Comparison of ENCODE assay signal across 12 mouse cellular contexts in the genomic region with DNA sequence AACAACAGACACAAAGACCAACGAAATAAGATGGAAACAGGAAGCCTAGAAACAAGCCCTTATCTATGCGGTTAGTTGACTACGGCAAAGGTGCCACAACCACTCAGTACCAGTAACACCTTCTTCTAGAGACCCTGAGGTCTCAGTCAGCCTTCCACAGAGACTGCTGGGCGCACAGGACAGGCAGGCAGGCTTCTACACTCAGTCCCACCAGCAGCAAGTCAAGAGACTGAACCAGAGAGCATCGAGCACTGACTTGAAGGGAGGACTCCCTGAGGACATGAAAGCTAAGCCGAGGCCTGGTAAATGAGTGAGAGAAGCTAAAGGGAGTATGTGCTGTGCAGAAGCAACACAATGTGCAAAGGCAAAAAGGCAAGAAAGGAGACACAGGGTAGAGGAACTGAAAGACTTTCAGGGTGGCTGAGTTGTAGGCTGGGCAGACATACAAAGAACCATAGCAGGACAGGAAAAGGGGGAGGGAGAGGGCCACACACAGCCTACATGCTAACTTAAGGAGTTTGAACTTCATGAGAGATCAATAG. TPM values are rescaled to one million over a fixed set of nuclear protein-coding genes. Genes with fewer than 3 reads are reported as not detected.
DNase-seq lines count a peak whose midpoint lies in the region; ATAC-seq and TF ChIP-seq lines count a peak whose summit lies in the region.
"Had no signal": no experiment of that assay in that cellular context is flagged by ENCODE, and none has a peak within 500 bp of the region (broad histone marks: within the 10 kb centered on the region; RNA-seq: fewer than 3 reads in every experiment).

No protein-coding gene starts in this region.

- no peaks in the 10 kb centered on the region for H3K27me3 ChIP-seq in liver, adult 2 months (ENCODE audit: control insufficient read depth, insufficient read depth, low read length)
- H3K27me3 ChIP-seq in megakaryocyte, embryonic 14.5 days (replicated peaks) = no peaks in the 10 kb centered on the region
- H3K27me3 ChIP-seq: embryonic facial prominence, embryonic 12.5 days; lung, embryonic 15.5 days had no signal

- DNase-seq in liver, adult 2 months (ENCODE audit: extremely low read depth, low read depth, low spot score) = no peak
- DNase-seq in liver = no peak
- DNase-seq in gastrocnemius, adult 8-10 months (ENCODE audit: low spot score in 2 of 2) = no peak
- DNase-seq in cerebellum, adult 11-12 months = no peak
- DNase-seq: adrenal gland, adult 8-10 months; heart, postnatal 14 days; kidney, adult 9 months had no signal

- 86% methylated on average over 6 of the region's 6 CpGs for WGBS in liver, adult 2 months

- H3K9me3 ChIP-seq in megakaryocyte, embryonic 14.5 days = no peaks in the 10 kb centered on the region
- H3K9me3 ChIP-seq: embryonic facial prominence, embryonic 12.5 days; lung, embryonic 15.5 days had no signal

- TF ChIP-seq CTCF in liver, adult 2 months (IDR thresholded peaks at IDR 0.05; ENCODE audit: low read depth, low read length) = no peak

- peaks cover 61% of the 10 kb centered on the region for H3K4me1 ChIP-seq in liver, adult 2 months (ENCODE audit: control insufficient read depth, insufficient read depth, low read length)
- H3K4me1 ChIP-seq in brown adipose tissue, adult 24 weeks (ENCODE audit: control insufficient read depth, insufficient read depth, insufficient read length, low read length) = peaks cover 39% of the 10 kb centered on the region
- peaks cover 90% of the 10 kb centered on the region for H3K4me1 ChIP-seq in megakaryocyte, embryonic 14.5 days
- H3K4me1 ChIP-seq: embryonic facial prominence, embryonic 12.5 days had no signal

- H3K27ac ChIP-seq in liver, adult 2 months (replicated peaks; ENCODE audit: insufficient read depth, low read depth, low read length) = peak overlapping the region; percentile 75
- H3K27ac ChIP-seq in brown adipose tissue, adult 24 weeks (replicated peaks; ENCODE audit: low read depth, low read length) = peak overlapping the region; percentile 19; the same call in 1 of the 2 replicates
- H3K27ac ChIP-seq: embryonic facial prominence, embryonic 12.5 days; lung, embryonic 15.5 days had no signal

- H3K36me3 ChIP-seq in liver, adult 2 months (ENCODE audit: control insufficient read depth, insufficient read depth, low read length) = peaks cover 10% of the 10 kb centered on the region
- peaks cover 83% of the 10 kb centered on the region for H3K36me3 ChIP-seq in megakaryocyte, embryonic 14.5 days (replicated peaks; ENCODE audit: low read length)

- peaks cover 43% of the 10 kb centered on the region; the same call in 1 of the 2 replicates for H3K79me2 ChIP-seq in liver, adult 2 months (ENCODE audit: control insufficient read depth, insufficient read depth, low read length)

- no peak overlapping the region for H3K9ac ChIP-seq in liver, adult 2 months (ENCODE audit: low read depth, low read length)
- H3K9ac ChIP-seq: embryonic facial prominence, embryonic 12.5 days; lung, embryonic 15.5 days had no signal

- no peak overlapping the region for H3K4me3 ChIP-seq in liver, adult 2 months (ENCODE audit: insufficient read depth, low read depth, low read length)
- no peak overlapping the region for H3K4me3 ChIP-seq in brown adipose tissue, adult 24 weeks (ENCODE audit: insufficient read depth, low read depth, low read length)
- H3K4me3 ChIP-seq in megakaryocyte, embryonic 14.5 days (replicated peaks) = peak overlapping the region; percentile 73
- H3K4me3 ChIP-seq: embryonic facial prominence, embryonic 12.5 days; lung, embryonic 15.5 days had no signal

- peak; percentile 83 for ATAC-seq in CD4-positive, CD25-positive, alpha-beta regulatory T cell, adult 4 months

- TF ChIP-seq POLR2A in liver, adult 2 months (IDR thresholded peaks at IDR 0.05; ENCODE audit: extremely low read depth, insufficient read depth, low read length) = no peak

RNA-seq across cellular contexts. Expression of gene Ranbp10, which starts 16.8 kb away (rescaled TPM):
- total RNA-seq in liver, adult 2 months (2014; rRNA removed) = 19.7 and 26.9 TPM in 2 replicates
- 37.1 and 38.0 TPM in 2 replicates for polyA plus RNA-seq in liver, adult 2 months (2012; rRNA removed)
- 1 to 10 TPM; 7.6 to 10.0 TPM for polyA plus RNA-seq in CD4-positive, CD25-positive, alpha-beta regulatory T cell, adult 4 months (2017; shearing (Covaris generic))
- 7.5 and 7.6 TPM in 2 replicates for polyA plus RNA-seq in brown adipose tissue, adult 24 weeks (2012; ENCODE audit: insufficient read depth, insufficient read length, missing spikeins)
- polyA plus RNA-seq in megakaryocyte, embryonic 14.5 days (2012; ENCODE audit: insufficient read depth, low replicate concordance) = 10.3 and 11.1 TPM in 2 replicates
- total RNA-seq in gastrocnemius, adult 8-10 months (2022) = 10 to 100 TPM; 19.3 to 25.2 (median 23.0) TPM

RNA-seq across cellular contexts. Expression of gene Tsnaxip1, which starts 17.2 kb away (rescaled TPM):
- total RNA-seq in liver, adult 2 months (2014; rRNA removed) = not detected in 2 replicates
- not detected in 2 replicates for polyA plus RNA-seq in liver, adult 2 months (2012; rRNA removed)
- under 1 TPM in 1 of 2 experiments, not detected in 1; 0.19 TPM for polyA plus RNA-seq in CD4-positive, CD25-positive, alpha-beta regulatory T cell, adult 4 months (2017; shearing (Covaris generic))
- polyA plus RNA-seq in brown adipose tissue, adult 24 weeks (2012; ENCODE audit: insufficient read depth, insufficient read length, missing spikeins) = not detected in 2 replicates
- not detected in 2 replicates for polyA plus RNA-seq in megakaryocyte, embryonic 14.5 days (2012; ENCODE audit: insufficient read depth, low replicate concordance)
- total RNA-seq in gastrocnemius, adult 8-10 months (2022) = not detected
- total RNA-seq: adrenal gland, adult 8-10 months had no signal

RNA-seq across cellular contexts. Expression of gene Cenpt, which starts 42.8 kb away (rescaled TPM):
- total RNA-seq in liver, adult 2 months (2014; rRNA removed) = 0.92 and 1.4 TPM in 2 replicates
- 1.9 and 2.1 TPM in 2 replicates for polyA plus RNA-seq in liver, adult 2 months (2012; rRNA removed)
- 10 to 100 TPM; 14.1 to 23.3 TPM for polyA plus RNA-seq in CD4-positive, CD25-positive, alpha-beta regulatory T cell, adult 4 months (2017; shearing (Covaris generic))
- 1.4 and 3.5 TPM in 2 replicates for polyA plus RNA-seq in brown adipose tissue, adult 24 weeks (2012; ENCODE audit: insufficient read depth, insufficient read length, missing spikeins)
- 22.5 and 23.5 TPM in 2 replicates for polyA plus RNA-seq in megakaryocyte, embryonic 14.5 days (2012; ENCODE audit: insufficient read depth, low replicate concordance)
- total RNA-seq in gastrocnemius, adult 8-10 months (2022) = 1 to 10 TPM in 1 of 4 experiments, under 1 TPM in 3; 0.31 to 1.4 (median 0.72) TPM

RNA-seq across cellular contexts. Expression of gene Thap11, which starts 44.6 kb away (rescaled TPM):
- 11.3 and 15.6 TPM in 2 replicates for total RNA-seq in liver, adult 2 months (2014; rRNA removed)
- 26.9 and 28.5 TPM in 2 replicates for polyA plus RNA-seq in liver, adult 2 months (2012; rRNA removed)
- 1 to 10 TPM; 4.5 to 6.0 TPM for polyA plus RNA-seq in CD4-positive, CD25-positive, alpha-beta regulatory T cell, adult 4 months (2017; shearing (Covaris generic))
- 9.3 and 15.4 TPM in 2 replicates for polyA plus RNA-seq in brown adipose tissue, adult 24 weeks (2012; ENCODE audit: insufficient read depth, insufficient read length, missing spikeins)
- polyA plus RNA-seq in megakaryocyte, embryonic 14.5 days (2012; ENCODE audit: insufficient read depth, low replicate concordance) = 12.4 and 38.2 TPM in 2 replicates
- total RNA-seq in gastrocnemius, adult 8-10 months (2022) = 10 to 100 TPM; 20.4 to 24.1 (median 22.0) TPM

RNA-seq across cellular contexts. Expression of gene Nutf2, which starts 50.1 kb away (rescaled TPM):
- total RNA-seq in liver, adult 2 months (2014; rRNA removed) = 21.6 and 28.1 TPM in 2 replicates
- 23.9 and 29.3 TPM in 2 replicates for polyA plus RNA-seq in liver, adult 2 months (2012; rRNA removed)
- polyA plus RNA-seq in CD4-positive, CD25-positive, alpha-beta regulatory T cell, adult 4 months (2017; shearing (Covaris generic)) = 10 to 100 TPM in 1 of 2 experiments, 1 to 10 TPM in 1; 9.9 to 48.7 TPM
- polyA plus RNA-seq in brown adipose tissue, adult 24 weeks (2012; ENCODE audit: insufficient read depth, insufficient read length, missing spikeins) = 5.0 TPM in 1 of 2 replicates, not detected in the other
- polyA plus RNA-seq in megakaryocyte, embryonic 14.5 days (2012; ENCODE audit: insufficient read depth, low replicate concordance) = 5.8 and 51.6 TPM in 2 replicates
- total RNA-seq in gastrocnemius, adult 8-10 months (2022) = 10 to 100 TPM; 21.4 to 44.7 (median 25.5) TPM
